Mouse (Mus musculus) stomach, postnatal 0 days (tissue): ENCODE data around the gene Plekha6.

Source experiments
- CTCF ChIP-seq: IDR thresholded peaks from 2 replicates; pipeline ENCODE4 v1.5.1; 2016; ENCODE audit warnings: antibody characterized with exemption, low read depth, mild to moderate bottlenecking, moderate library complexity
- EP300 ChIP-seq: optimal IDR thresholded peaks from 2 replicates; pipeline ENCODE3; 2016; ENCODE audit warnings: antibody characterized with exemption

DNA sequence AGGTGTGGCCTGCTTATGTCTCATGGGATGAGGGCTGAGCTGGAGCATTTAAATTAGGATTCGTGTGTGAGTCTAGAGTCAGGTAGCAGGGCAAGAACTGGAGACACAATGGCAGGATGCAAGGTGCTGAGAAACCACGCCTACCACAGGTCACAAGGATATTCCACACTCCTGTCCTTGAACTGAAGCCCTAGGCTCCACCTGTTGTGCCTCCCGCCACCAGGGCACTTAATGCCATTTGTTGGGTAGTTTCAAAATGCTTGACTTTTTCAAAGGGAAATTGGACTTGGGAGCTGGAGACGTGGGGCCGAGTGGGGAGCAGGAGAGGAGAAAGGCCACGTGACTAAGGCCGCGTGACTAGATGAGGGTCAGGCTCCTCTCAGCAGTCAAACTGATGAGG lies 161.9 kb downstream of the Plekha6 start:
- TF ChIP-seq CTCF (no peak), EP300 (no peak)
